Mouse (Mus musculus) embryo, embryonic 9.5 days (tissue): Measurements from ENCODE around the gene 4930432K21Rik.
A peak's percentile ranks its signal among the peaks of the same experiment; 100 is the strongest.

ENCODE experiments used
- DNase-seq: peaks from one replicate; pipeline ENCODE4 v3.0.0-alpha.2; 2017; ENCODE audit errors: extremely low spot score

Gene 4930432K21Rik

GRCm38 (mm10) chr8:84208381-84209380 is 60.9 kb downstream of the 4930432K21Rik start:
- DNase-seq = no peak

GRCm38 (mm10) chr8:84210167-84210791 is 62.5 kb downstream of the 4930432K21Rik start:
- peak; percentile 81 for DNase-seq

- no peak for DNase-seq
Measured at GRCm38 (mm10) chr8:84211202-84211601, 63.4 kb downstream of the 4930432K21Rik start.

- DNase-seq = no peak
Measured at GRCm38 (mm10) chr8:84211881-84212563, 64.2 kb downstream of the 4930432K21Rik start.

GRCm38 (mm10) chr8:84213277-84213676 is 65.5 kb downstream of the 4930432K21Rik start:
- no peak for DNase-seq

- no peak for DNase-seq
Measured at GRCm38 (mm10) chr8:84217206-84217605, 69.4 kb downstream of the 4930432K21Rik start.

GRCm38 (mm10) chr8:84218143-84218542 is 70.3 kb downstream of the 4930432K21Rik start:
- no peak for DNase-seq

- no peak for DNase-seq
Measured at GRCm38 (mm10) chr8:84220105-84220504, 72.3 kb downstream of the 4930432K21Rik start.
